Mouse (Mus musculus): ENCODE measurements at regions not wholly inside any gene's neighbourhood (a gene's known extent, or its start where the extent isn't known, plus 50 kb on each side); places are given as distances from the start of the nearest gene placed in this dataset.

GRCm38 (mm10) chr3:40058719-40059420 lies 472.2 kb upstream of the Intu start:
- no peak for TF ChIP-seq CTCF (IDR thresholded peaks at IDR 0.05; ENCODE audit: extremely low read depth, insufficient read depth, insufficient read length, insufficient replicate concordance)
- no peak for TF ChIP-seq POLR2A (IDR thresholded peaks at IDR 0.05; ENCODE audit: low read depth, low read length)

Measured in spleen, adult 2 months (tissue).